Comparison of ENCODE assay signal across 8 mouse cellular contexts in the genomic region with DNA sequence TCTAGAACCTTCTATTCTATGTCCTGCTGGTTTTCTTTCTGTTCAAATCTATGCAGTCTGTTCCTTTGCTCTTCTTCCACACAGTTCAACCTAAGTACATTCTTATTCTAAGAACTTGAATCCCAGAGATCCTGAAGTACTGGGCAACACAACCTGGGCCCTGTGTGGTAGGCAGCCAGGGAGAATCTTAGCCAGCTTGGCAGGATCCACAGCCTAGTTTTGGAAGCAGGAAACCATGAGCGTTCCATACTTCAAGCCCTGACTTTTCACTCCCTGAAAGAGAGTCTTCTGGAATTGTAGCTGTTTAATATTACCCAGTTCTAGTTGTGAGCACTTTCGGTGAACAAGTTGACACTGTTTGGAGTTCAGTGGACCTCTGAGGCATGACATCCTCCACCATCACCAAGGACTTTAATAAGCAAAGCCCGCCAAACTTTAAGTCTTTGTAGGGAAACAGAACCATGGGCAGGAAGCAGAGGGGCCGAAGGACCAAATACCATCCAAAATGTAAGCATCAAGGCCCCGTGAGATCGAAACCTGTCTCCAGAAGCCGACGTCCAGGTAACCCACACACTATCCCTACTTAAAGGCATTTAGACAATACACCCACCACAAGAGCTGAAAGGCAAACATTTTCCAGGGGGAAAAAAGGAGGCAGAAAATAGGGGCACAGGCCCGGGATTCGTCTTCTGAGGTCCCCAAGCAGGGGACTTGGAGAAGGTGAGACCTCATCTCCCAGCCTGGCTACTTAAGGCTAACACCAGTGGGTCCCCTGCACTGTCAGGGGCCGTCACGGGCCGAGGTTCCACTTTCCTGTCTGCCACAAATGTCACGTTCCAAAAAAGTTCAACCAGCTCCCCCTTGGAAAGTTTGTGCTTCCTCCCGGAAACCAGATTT. TPM values are rescaled to one million over a fixed set of nuclear protein-coding genes. Genes with fewer than 3 reads are reported as not detected.
DNase-seq lines count a peak whose midpoint lies in the region; ATAC-seq and TF ChIP-seq lines count a peak whose summit lies in the region.

No protein-coding gene starts in this region.

- no peak for TF ChIP-seq POLR2A in thymus, adult 2 months (IDR thresholded peaks at IDR 0.05; ENCODE audit: control insufficient read depth, extremely low read depth, insufficient read depth, low read length, poor library complexity)
- TF ChIP-seq POLR2A in limb, embryonic 14.5 days (IDR thresholded peaks at IDR 0.05; ENCODE audit: borderline replicate concordance, extremely low read depth, insufficient read depth, insufficient read length) = 0 out of 2 replicates have a peak, but pooled peaks have one; percentile 1
- no peak for TF ChIP-seq POLR2A in small intestine, adult 2 months (IDR thresholded peaks at IDR 0.05; ENCODE audit: low read depth, low read length)

- DNase-seq in thymus, adult 2 months = no peak
- no peak for DNase-seq in thymus, adult 18-20 months
- DNase-seq in limb, embryonic 14.5 days (ENCODE audit: low spot score) = peak; percentile 7
- no peak for DNase-seq in urinary bladder, postnatal 10 days (ENCODE audit: low spot score)
- DNase-seq in c-Kit-positive CD71-positive TER-119-positive erythroid progenitor cells, embryonic 14.5 days (ENCODE audit: low spot score) = no peak

- whole genome bisulfite sequencing in thymus, adult 2 months = 28% methylated on average over 15 of the region's 15 CpGs
- 10% methylated on average over 15 of the region's 15 CpGs for whole genome bisulfite sequencing in heart, embryonic 14.5 days
- 6% methylated on average over 15 of the region's 15 CpGs for WGBS in limb, embryonic 14.5 days
- WGBS in small intestine, adult 2 months = 34% methylated on average over 15 of the region's 15 CpGs

- no peaks in the 10 kb centered on the region for H3K4me1 ChIP-seq in thymus, adult 2 months (replicated peaks; ENCODE audit: control insufficient read depth, insufficient read depth, low read length)
- H3K4me1 ChIP-seq in heart, embryonic 14.5 days (ENCODE audit: control insufficient read depth in 2 of 2, insufficient read depth in 2 of 2, low read length in 2 of 2) = peaks cover 21 to 59% of the 10 kb centered on the region in 2 experiments
- peaks cover 53% of the 10 kb centered on the region for H3K4me1 ChIP-seq in limb, embryonic 14.5 days (ENCODE audit: control insufficient read depth, insufficient read depth, low read length)
- no peaks in the 10 kb centered on the region for H3K4me1 ChIP-seq in small intestine, adult 2 months (ENCODE audit: control insufficient read depth, insufficient read depth, insufficient read length, low read length)

- H3K9me3 ChIP-seq in heart, embryonic 14.5 days (ENCODE audit: control insufficient read depth, low read length) = 0 out of 2 replicates have a peak, but pooled peaks cover 3% of the 10 kb centered on the region
- H3K9me3 ChIP-seq in limb, embryonic 14.5 days (ENCODE audit: control insufficient read depth, low read length) = no peaks in the 10 kb centered on the region

- peaks cover 17% of the 10 kb centered on the region for H3K27me3 ChIP-seq in thymus, adult 2 months (ENCODE audit: control insufficient read depth, insufficient read depth, low read length)
- H3K27me3 ChIP-seq in heart, embryonic 14.5 days (ENCODE audit: control insufficient read depth, insufficient read depth, low read length) = no peaks in the 10 kb centered on the region
- no peaks in the 10 kb centered on the region for H3K27me3 ChIP-seq in limb, embryonic 14.5 days (ENCODE audit: control insufficient read depth, insufficient read depth, low read length)
- H3K27me3 ChIP-seq in small intestine, adult 2 months (ENCODE audit: control insufficient read depth, insufficient read depth, low read length) = peaks cover 10% of the 10 kb centered on the region

- peak overlapping the region; percentile 29 for H3K4me3 ChIP-seq in thymus, adult 2 months (ENCODE audit: control insufficient read depth, insufficient read depth, low read length)
- H3K4me3 ChIP-seq in heart, embryonic 14.5 days (ENCODE audit: control insufficient read depth in 1 of 2, insufficient read depth in 1 of 2, low read depth in 1 of 2, low read length in 2 of 2) = peak overlapping the region; percentile 88 to 94
- H3K4me3 ChIP-seq in limb, embryonic 14.5 days (replicated peaks; ENCODE audit: low read length) = peak overlapping the region; percentile 94
- peak overlapping the region; percentile 71 for H3K4me3 ChIP-seq in small intestine, adult 2 months (ENCODE audit: low read depth, low read length)

- no peaks in the 10 kb centered on the region for H3K36me3 ChIP-seq in thymus, adult 2 months (ENCODE audit: control insufficient read depth, insufficient read depth, low read length)
- no peaks in the 10 kb centered on the region for H3K36me3 ChIP-seq in heart, embryonic 14.5 days (ENCODE audit: control insufficient read depth, insufficient read depth, low read length)
- no peaks in the 10 kb centered on the region for H3K36me3 ChIP-seq in limb, embryonic 14.5 days (ENCODE audit: control insufficient read depth, insufficient read depth, low read length)
- H3K36me3 ChIP-seq in small intestine, adult 2 months (ENCODE audit: control insufficient read depth, insufficient read depth, low read length) = no peaks in the 10 kb centered on the region

- no peak for TF ChIP-seq CTCF in thymus, adult 2 months (IDR thresholded peaks at IDR 0.05; ENCODE audit: borderline replicate concordance, control insufficient read depth, extremely low read depth, insufficient read depth, low read length, poor library complexity)
- TF ChIP-seq CTCF in small intestine, adult 2 months (IDR thresholded peaks at IDR 0.05; ENCODE audit: extremely low read depth, insufficient read length, insufficient replicate concordance, low read depth, low read length) = no peak

- H3K27ac ChIP-seq in thymus, adult 2 months (ENCODE audit: control insufficient read depth, insufficient read depth, low read length) = peak overlapping the region; percentile 40; the same call in 1 of the 2 replicates
- H3K27ac ChIP-seq in heart, embryonic 14.5 days (replicated peaks in 1 of 2; ENCODE audit: control insufficient read depth in 1 of 2, insufficient read depth in 1 of 2, low read depth in 2 of 2, low read length in 2 of 2) = peak overlapping the region; percentile 85 to 94
- peak overlapping the region; percentile 96 for H3K27ac ChIP-seq in limb, embryonic 14.5 days (replicated peaks; ENCODE audit: low read depth, low read length)
- peak overlapping the region; percentile 14; the same call in 1 of the 2 replicates for H3K27ac ChIP-seq in small intestine, adult 2 months (ENCODE audit: insufficient read depth, low read depth, low read length)

- ATAC-seq in heart, embryonic 14.5 days (ENCODE audit: insufficient number of reproducible peaks, insufficient read depth, low FRiP score, low read depth) = no peak
- no peak for ATAC-seq in limb, embryonic 14.5 days (ENCODE audit: low FRiP score, low read depth)
- no peak for ATAC-seq in inflammation-experienced regulatory T-cells, adult 6 months

- peak overlapping the region; percentile 99 for H3K9ac ChIP-seq in heart, embryonic 14.5 days (ENCODE audit: low read length)
- H3K9ac ChIP-seq in limb, embryonic 14.5 days (ENCODE audit: low read depth, low read length, severe bottlenecking) = peak overlapping the region; percentile 99

- H3K4me2 ChIP-seq in heart, embryonic 14.5 days (ENCODE audit: low read length) = peak overlapping the region; percentile 70
- H3K4me2 ChIP-seq in limb, embryonic 14.5 days (replicated peaks; ENCODE audit: low read depth, low read length, severe bottlenecking) = peak overlapping the region; percentile 84

RNA-seq across cellular contexts. Expression of a gene that starts 31.3 kb away (rescaled TPM):
- 11.1 and 14.5 TPM in 2 replicates for polyA plus RNA-seq in thymus, adult 2 months (2012; rRNA removed)
- polyA plus RNA-seq in heart, embryonic 14.5 days (2014; fragmentation: Nextera tagmentation; extraction: Ambion mirVana) = 25.5 and 26.4 TPM in 2 replicates
- 53.9 and 56.2 TPM in 2 replicates for polyA plus RNA-seq in limb, embryonic 14.5 days (2012; rRNA removed)
- 47.7 and 49.7 TPM in 2 replicates for polyA plus RNA-seq in limb, embryonic 14.5 days (2014; fragmentation: Nextera tagmentation; extraction: Ambion mirVana)
- polyA plus RNA-seq in small intestine, adult 2 months (2012; rRNA removed) = 6.7 and 9.4 TPM in 2 replicates
- polyA plus RNA-seq in inflammation-experienced regulatory T-cells, adult 6 months (2017; shearing (Covaris generic)) = under 1 TPM in 2 of 3 experiments, not detected in 1; 0.04 to 0.72 TPM

Comparison
In these comparisons a context has a peak if more than half of its experiments do, and no peak if none do; other contexts are left out.
1. H3K27ac ChIP-seq: peak in every context shown above with its lines; median percentile 96 in limb, embryonic 14.5 days; 90 in heart, embryonic 14.5 days; 40 in thymus, adult 2 months; 14 in small intestine, adult 2 months.
2. H3K4me3 ChIP-seq: peak in every context shown above with its lines; median percentile 94 in limb, embryonic 14.5 days; 91 in heart, embryonic 14.5 days; 71 in small intestine, adult 2 months; 29 in thymus, adult 2 months.